Mouse (Mus musculus): Measurements from ENCODE around the gene Adora2a.
A peak's percentile ranks its signal among the peaks of the same experiment; 100 is the strongest.
"Not testable (repeated sequence)": the region's sequence is repeated elsewhere in the genome, so short reads cannot be mapped to it uniquely, and the experiment has no call there.

Adora2a gene

DNA sequence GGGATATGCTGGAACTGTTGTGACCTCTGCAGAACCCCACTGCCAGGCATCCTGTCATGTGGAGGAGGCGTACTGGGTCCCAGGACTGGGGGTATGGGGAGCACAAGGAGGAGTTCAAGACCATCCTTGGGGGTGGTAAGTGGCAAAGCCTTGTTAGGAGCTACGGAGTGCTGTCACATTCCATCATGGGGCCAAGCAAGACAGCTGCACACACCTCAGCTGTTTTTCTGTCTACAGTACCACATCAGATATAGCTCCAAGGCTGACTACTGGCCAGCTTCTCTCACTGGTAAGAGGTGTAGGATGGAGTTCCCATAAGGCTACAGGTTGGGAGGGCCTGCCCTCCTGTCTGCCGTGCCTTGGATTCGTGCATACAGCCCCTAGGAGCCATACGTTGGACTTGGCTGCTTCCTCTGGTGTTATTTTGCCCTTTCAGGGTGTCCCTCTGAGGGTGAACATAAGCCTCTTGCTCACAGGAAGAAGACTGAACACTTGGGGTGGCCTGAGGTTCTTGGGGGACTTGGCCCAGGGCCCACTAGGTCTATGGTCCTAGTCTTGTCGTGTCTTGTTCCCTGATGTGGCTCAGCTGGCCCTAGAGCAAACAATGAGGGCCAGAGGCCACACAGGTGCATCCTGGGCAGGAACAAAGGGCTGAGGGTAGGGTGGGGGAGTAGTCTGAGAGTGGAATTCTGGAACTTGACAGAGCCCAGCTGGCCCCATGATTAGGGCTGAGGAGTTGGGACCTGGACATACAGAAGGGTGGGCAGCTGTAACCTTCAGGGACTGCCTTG lies 2.3 kb upstream of the Adora2a start:
- no peak for DNase-seq

DNA sequence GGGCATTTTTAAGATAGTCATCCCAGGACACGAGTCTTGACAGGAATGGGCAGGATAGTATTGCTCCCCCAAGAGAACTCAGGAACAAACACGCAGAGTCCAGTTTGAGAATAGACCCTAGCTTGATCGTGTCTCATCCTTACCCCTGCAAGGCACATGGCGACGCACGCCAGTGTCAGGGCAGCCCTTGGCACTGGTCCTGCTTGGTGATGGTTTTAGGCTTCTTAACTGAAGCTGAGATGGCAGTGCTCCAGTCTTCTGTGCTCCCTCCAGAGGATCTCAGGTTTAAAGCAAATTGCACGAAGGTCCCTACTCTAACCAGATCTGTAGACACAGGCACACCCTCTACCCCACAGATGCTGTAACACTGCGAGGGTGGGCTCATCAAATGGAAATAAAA lies 921 bp upstream of the Adora2a start:
- DNase-seq = no peak

DNA sequence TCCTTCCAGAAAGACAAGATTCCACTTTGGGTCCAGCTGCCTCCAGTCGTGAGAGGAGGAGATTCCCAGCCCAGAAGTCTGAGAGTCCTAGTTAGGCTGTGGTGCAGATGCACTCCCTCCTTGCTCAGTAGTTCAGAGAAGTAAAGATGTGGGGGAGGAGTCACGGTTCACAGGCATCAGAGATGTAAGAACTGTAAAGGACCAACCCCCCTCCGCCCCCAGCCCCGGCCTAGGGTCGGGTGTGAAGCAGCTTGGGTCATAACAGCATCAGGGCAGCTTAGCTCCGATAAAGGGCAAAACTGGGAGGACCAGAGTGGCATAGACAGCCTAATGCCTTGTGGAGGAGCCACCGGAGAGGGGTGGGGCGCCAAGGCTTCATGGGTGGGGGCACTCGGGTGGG lies 205 bp upstream of the Adora2a start:
- DNase-seq = no peak

DNA sequence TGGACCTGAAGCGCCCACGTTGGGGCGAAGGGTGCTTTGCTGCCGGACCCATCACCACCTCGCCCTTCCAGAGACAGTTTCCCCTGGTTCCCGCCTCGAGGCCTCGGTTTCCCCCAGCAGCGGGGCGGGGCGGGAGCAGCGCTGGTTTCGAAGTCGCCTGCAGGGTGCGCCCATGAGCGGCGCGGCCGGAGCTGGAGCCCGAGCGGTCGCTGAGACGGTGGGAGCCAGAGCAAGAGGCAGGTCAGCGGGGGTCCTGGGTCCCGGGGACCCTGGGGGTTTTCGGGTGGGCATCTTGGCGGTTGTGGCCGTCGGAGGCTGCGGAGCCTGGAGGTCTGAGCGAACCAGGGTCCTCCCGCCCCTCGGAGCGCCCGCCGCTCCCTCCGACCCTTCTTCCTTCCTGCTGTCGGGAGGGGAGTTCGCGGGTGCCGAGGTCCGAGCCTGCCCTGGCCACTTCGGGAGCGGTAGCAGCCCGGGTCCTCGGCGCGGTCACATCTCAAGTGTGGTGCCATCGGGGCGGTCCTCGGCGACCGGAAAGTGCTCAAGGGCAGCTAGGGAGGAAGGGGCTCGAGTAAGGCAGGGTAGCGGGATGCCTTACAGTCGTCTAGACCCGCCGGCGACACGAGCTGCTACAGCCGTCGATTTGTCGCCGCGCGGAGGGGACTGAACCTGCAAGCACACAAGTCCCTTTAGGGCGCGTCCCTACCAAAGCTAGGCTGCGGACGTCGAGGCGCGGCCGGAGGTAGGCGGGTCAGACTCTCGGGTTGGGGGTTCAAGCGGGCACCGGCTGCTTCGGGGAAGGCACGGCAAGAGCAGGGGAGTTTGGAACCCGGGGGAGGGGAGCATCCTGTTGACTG lies 458 bp downstream of the Adora2a start:
- peak; percentile 42 for DNase-seq

DNA sequence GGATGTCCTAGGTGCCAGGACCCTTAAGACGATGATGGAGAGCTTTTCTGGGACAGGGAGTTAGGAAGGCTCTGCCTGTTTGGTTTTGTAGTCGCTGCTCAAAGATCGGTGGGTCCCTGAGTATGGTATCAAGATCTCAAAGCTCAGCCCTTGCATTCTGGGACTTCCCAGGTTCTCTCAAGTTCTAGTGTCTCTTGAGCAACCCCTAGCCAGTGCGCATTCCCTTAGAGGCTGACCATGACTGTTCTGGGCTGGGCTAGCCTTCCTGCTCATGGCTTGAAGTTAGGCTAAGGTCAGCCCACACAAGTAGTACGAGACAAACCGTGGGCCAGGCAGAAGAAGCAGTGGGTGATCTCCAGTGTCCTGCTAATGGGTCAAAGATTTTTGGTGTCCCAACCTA lies 1.5 kb downstream of the Adora2a start:
- no peak for DNase-seq

DNA sequence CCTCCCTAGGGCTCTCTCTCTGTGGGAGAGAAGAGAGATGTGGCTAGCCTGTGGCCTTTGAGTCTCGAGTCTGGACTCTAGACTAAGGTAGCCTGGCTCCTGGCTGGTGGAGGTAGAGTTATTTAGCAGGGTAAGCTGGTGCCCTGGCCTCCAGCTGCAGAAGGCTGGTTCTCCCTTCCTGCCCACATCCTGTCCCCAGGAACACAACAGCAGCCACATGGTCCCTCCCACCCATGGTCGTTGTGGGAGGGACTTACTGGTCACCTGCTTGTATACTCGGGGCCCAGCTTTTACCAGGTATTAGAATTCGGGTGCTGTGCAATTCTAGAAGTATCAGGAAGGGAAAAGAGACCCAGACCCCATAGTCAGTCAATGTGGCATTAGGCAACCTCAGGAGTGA lies 3.6 kb downstream of the Adora2a start:
- DNase-seq = no peak

DNA sequence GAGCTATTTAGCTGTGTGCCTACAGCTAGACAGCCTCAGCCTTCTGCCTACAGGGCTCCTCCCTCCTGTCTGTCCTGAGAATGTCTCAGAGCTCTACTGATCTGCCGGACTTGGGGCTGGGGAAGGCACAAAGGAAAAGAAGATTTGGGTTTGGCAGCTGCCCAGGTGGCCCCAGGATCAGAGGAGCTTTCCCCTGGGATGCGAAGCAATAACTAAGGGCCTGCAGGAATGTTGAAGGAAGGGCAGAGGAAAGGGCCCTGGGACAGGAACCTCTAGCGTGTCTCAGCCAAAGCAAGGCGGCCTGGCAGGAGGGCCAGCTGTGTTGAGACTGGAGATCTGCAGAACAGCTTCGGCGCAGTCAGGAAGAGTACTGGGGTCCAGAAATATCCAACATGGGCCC lies 6.3 kb downstream of the Adora2a start:
- DNase-seq = no peak

DNA sequence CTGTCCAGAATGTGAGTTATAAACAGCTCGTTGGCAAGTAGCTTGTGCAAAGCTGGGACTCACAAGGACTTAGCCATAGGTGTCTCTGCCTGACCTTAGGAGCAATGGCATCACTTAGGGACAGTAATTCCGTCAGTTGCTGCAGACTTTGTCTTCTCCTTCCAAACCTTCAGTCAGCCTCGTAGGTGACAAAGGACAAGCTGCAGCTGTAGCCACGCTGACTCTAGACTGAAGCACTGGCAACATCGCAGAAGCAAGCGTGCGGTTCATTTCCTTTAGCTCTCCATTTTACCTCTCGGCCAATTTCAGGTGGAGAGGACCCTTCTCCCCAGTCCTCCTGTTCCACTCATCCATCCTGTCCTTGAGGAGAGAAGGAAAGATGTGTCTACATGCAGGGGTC lies 7.3 kb downstream of the Adora2a start:
- no peak for DNase-seq

DNA sequence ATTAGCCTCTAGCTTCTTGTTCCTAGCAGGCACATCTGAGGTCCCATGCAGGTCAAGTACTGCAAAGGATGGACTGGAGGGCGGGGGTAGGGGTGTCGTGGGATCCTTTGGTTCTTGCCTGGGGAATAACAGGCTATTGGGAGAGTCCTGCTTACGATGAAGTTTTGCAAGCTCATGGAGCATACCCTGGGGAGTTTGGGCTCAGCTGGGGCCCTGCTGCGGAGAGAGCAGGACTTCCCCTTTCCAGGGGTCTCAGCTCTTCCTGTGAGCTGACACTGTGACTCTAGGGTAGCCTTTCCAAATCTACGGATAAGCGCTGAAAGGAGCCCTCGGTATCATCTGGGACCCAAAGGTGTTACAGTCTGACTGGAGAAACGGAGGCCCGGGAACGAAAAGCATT lies 7.7 kb downstream of the Adora2a start:
- no peak for DNase-seq

DNA sequence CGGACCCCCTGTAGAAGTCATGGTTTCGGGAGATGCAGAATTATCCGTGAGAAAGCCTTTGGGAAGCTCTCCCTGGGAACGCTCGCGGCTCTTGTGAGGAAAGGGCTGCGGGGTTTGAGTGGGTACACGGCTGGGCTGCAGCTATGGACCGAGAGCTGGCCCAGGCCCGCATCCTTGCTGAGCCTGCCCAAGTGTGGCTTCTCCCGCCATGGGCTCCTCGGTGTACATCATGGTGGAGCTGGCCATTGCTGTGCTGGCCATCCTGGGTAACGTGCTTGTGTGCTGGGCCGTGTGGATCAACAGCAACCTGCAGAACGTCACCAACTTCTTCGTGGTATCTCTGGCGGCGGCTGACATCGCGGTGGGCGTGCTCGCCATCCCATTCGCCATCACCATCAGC lies 9.1 kb downstream of the Adora2a start:
- no peak for DNase-seq

DNA sequence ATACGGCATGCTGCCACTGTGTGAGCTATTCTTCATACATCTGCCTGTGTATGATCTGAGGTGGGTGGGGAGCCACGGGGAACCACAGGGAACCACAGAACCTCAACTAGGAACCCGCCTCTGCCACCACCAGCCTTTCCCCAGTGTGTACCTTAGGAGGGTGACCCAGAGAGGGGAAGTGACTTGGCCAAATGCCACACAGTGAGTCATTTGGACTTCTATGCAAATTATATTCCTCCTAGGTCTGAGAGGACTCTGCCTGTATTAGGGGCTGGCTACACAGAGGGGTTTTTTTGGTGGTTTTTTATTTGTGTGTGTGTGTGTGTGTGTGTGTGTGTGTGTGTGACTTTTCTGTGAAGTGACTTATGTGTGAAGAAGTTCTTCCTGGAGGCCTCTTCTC lies 9.9 kb downstream of the Adora2a start:
- no peak for DNase-seq

DNA sequence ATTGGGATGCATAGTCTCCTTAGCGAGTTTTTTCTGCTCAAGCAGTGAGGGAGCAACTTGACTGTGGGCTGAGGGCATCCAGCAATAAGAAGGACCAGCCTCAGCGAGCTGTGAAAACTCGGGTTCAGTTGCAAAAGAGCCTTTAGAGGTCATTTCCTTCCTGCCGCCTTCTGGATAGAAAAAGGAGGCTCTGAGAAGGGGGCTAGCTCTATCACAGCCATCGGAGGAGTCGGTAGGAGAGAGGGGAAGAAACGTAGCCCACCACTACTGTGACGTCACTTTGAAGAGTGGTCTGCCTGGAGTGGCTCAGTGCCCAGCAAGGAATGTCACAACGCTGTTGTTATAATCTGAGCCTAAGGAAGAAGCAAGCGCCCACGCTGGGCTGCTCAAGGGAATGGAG lies 10.4 kb downstream of the Adora2a start:
- DNase-seq = no peak

DNA sequence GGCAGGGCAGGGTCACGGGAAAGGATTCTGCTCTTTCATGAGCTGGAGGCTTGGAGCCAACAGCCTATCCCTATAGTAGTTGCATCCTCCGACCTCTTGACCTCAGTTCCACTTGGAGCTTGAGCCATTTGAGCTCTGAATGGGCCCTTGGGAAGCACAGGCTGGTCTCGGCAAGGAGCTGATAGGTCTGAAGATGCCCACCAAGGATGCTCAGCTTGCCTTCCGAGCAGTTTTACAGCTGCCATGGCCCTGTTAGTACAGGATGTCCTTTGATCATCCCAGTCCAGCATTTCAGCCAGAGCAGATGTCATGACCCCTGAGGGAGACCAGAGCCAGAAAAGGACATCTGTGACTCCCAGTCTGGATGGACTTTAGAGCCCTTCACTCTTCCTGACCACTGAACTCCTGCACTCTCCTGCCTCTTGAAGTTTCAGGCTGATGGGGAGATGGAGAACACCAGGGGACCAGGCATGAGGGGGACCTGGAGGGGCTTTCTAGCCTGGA lies 11.6 kb downstream of the Adora2a start:
- no peak for DNase-seq

DNA sequence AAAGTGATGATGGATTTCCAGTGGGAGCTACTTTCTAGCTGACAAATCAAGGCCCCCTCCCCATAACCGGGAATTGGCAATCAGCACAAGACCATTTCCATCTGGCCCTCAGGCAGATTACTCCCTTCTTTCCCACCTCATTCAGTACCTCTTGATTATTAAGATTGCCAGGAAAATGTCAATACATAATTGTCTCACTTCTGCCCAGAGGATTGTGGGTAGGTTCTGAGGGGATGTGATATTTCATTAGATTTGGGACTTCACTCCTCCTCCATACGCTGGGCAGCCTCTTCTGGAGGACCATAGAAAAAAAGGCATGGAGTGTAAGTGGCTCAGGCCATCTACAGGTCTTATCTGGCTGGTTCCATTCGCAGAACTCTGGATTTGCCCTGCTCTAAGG lies 15.6 kb downstream of the Adora2a start:
- no peak for DNase-seq

DNA sequence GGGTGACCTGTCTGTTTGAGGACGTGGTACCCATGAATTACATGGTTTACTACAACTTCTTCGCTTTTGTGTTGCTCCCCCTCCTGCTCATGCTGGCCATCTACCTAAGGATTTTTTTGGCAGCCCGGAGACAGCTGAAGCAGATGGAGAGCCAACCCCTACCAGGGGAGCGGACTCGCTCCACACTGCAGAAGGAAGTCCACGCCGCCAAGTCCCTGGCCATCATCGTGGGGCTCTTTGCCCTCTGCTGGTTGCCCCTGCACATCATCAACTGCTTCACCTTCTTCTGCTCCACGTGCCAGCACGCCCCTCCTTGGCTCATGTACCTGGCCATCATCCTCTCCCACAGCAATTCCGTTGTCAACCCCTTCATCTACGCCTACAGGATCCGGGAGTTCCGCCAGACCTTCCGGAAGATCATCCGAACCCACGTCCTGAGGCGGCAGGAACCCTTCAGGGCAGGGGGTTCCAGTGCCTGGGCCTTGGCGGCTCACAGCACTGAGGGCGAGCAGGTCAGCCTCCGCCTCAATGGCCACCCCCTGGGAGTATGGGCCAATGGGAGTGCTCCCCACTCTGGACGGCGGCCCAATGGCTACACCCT lies 16.6 kb downstream of the Adora2a start:
- DNase-seq = no peak

DNA sequence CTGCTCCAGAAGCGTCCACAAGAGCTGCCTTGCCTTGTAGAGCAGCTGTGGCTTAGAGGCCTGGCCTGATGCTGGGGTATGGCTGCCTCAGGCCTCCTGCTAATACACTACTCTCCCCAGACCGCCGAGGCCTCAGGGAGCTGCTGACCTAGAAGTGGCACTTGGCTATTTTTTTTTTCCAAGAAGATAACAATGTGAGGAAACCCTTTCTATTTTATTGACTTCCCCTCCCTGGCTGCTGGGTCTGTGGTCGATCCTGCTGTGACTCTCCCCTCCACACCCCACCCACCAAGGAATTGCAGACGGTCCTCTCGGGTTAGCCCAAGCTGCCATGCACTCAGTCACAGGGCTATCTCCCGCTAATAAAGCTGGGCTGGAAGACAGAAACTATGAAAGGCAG lies 17.5 kb downstream of the Adora2a start:
- no peak for DNase-seq

DNA sequence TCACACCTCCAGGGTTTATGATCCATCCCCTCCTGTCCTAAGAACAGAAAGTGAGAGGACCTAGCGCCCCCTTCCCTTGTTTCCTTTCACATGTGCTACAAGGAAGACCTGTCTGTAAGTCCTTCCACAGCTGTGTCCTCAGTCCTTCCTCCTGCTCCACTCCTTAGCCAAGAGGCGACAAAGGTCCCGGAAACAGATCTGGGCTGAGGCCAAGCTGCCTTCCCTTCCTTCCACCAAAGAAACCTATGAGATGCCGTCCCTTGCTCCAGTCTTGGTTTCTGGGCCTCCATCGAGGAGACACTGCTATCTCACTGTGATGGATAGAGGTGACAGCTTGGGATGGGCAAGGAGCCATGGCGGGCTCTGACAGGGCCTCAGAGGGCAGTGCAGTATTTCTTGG lies 18.4 kb downstream of the Adora2a start:
- DNase-seq = no peak

DNA sequence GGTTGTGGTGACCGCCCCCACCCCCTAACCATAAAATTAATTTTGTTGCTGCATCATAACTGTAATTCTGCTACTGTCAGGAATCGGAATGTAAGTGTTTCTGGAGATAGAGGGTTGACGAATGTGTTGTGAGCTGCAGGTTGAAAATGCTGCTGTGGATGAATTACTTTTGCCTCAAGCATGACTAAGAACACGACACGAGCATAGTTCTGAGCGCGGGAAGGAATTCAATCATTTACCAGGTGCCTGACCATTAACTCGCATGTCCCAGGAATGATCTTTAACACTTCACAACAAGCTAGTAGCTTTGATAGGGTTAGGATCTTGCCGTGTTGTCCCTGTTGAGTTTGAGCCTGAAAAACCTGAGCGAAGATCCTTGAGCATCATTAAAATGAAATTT lies 20.6 kb downstream of the Adora2a start:
- no peak for DNase-seq

DNA sequence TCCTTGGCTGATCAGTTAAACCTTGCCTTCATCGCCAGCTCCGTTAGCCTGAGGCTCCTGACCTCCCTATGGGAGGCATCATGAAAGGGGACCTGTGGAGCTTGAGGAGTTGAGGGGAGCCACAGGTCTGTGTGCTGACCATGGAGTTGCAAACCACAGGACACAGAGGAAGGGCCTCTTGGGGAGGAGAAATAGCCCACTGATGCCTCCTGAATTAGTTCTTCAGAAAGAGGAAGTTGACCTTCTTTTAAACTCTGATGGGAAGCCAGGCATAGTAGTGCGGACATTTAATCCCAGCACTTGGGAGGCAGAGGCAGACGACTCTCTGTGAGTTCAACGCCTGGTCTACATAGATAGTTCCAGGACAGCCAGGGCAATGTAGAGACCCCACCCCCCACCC lies 22.2 kb downstream of the Adora2a start:
- DNase-seq = no peak

DNA sequence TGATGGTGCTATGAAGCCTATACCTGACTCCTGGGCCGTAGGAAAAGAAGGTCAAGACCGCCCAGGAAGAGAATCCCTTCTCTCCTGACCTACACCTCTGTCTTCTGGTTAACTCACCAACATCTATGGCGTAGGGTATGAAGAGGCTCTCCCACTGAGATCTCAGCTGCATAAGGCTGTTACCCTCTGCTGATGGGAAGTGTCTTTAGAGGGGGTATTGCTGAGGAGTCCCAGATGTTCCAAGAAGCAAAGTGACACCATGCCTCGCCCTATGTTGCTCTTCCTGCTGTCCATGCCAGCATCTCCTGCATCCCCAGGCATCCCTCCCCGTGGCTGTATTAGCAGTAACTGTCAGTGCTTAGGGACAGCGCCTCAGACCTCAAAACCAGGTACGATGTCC lies 22.7 kb downstream of the Adora2a start:
- DNase-seq = no peak

DNA sequence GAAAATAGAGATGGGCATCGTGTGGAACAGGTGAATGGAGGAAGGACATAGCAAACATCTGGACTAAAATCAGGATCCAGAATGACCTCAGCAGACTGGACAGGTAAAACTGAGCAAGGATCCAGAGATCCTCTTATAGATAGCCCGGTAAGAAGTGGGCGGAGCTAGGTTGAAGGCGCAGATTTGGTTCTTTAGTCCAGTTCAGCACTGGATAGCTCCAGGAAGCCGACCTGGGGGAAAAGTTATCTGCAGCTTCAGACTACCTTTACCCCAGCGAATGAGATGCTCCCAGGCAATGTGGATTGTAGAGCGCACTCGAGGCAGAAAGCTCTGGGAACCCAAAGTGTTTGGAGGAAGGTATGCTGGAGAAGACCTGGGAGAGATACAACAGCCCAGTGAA lies 25.3 kb downstream of the Adora2a start:
- DNase-seq = no peak

DNA sequence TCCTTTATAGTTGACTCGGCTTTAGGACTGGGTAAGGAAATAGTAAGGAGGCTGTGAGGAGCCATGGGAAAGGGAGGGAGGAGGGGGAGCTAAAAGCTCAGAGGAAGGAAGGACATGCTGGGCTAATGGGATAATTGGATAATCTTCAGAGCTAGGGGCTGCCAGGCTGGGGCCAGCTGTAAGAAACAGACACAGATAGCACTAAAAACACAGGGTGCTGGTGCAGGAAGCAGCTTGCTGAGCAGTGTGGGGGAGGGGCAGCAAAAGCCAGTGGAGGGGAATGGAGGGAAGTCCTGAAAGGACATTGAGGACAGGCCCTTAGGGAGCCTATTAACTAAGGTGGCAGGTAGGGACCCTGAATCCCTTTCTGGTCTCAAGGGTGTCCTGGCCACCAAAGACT lies 27.9 kb downstream of the Adora2a start:
- not testable (repeated sequence) for DNase-seq

DNA sequence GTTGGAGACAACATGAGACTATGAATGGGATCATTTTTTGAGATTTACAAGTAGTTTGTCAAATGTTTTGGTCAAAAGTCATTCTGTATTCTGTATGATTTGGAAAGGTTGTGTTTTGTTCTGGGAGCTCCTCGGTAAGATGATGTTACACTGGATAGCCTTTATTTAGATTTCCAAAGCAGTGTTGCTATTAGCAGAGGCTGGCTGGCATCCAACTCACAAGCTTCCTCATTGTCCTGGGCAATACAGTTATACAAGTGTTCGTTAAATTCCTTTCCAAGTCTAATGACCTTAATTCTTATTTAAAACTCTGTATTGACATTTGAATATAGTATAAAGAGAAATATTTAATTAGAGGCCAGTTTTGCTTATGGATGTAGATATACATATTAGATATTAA lies 28.6 kb downstream of the Adora2a start:
- no peak for DNase-seq

DNA sequence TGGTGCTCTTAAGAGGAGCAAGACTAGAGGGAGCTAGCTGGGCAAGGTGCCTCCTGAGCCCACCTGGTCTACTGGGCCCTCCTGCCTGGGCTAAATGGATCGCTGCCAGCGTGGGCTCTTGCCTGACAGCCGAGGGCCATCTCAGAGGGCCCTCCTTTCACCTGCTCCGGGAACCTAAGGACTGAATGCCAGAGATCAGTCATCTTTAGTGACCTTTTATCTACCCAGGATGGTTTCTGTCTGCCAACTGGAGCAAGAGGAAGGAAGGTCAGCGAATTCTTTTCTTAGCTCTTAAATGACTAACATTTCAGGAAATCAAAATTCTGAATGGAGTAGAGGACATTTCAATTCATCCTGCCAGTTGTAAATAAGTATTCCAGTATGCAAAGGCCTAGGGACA lies 33.9 kb downstream of the Adora2a start:
- no peak for DNase-seq

Measured in right cerebral cortex, postnatal 25 days (tissue).